Comparison of ENCODE assay signal across 12 mouse cellular contexts in the genomic region with DNA sequence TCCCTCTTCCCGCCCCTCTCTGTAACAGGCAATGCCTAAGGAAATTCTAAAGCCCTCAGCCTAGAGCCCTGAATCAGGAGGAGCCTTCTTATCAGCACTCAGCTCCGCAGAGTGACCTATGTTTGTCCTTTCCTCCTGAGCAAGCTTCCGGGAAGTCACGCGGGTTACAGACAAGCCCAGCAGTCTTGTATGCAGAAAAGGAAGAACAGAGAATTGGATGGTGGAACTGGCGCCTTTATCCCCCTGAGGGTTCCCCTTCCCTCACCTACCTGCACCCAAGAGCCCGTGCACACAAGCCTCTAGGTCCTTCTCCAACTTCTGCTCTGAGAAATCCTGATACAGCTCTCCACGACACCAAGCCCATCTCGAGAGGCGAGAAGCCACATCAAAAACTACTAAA. TPM values are rescaled to one million over a fixed set of nuclear protein-coding genes. Genes with fewer than 3 reads are reported as not detected.
DNase-seq lines count a peak whose midpoint lies in the region; ATAC-seq and TF ChIP-seq lines count a peak whose summit lies in the region.
"Had no signal": no experiment of that assay in that cellular context is flagged by ENCODE, and none has a peak within 500 bp of the region (broad histone marks: within the 10 kb centered on the region; RNA-seq: fewer than 3 reads in every experiment).

No protein-coding gene starts in this region.

- DNase-seq in ES-CJ7 (ENCODE audit: low read depth, low spot score), result peak; percentile 91
- no peak for DNase-seq in liver, embryonic 14.5 days (ENCODE audit: low read depth in 3 of 3, low spot score in 3 of 3)
- no peak for DNase-seq in adrenal gland, postnatal 25 days
- DNase-seq in spleen, postnatal 10 days (ENCODE audit: low spot score in 2 of 2), result no peak
- DNase-seq: cerebellum, adult 9-11 months had no signal

- WGBS in hindbrain, embryonic 16.5 days, result 72% methylated on average over 10 of the region's 10 CpGs
- 64% methylated on average over 10 of the region's 10 CpGs for WGBS in hindbrain, embryonic 12.5 days
- 21% methylated on average over 9 of the region's 10 CpGs for WGBS in liver, embryonic 14.5 days (ENCODE audit: insufficient replicate concordance)

- no peak for TF ChIP-seq POLR2A in bone marrow macrophage, adult 2 months (IDR thresholded peaks at IDR 0.05; ENCODE audit: borderline replicate concordance, low read depth, low read length)

- H3K4me3 ChIP-seq in hindbrain, embryonic 16.5 days (ENCODE audit: low read length), result no peak overlapping the region
- no peak overlapping the region for H3K4me3 ChIP-seq in hindbrain, embryonic 12.5 days
- H3K4me3 ChIP-seq in bone marrow macrophage, adult 2 months (ENCODE audit: insufficient read depth, low read length), result peak overlapping the region; percentile 40
- H3K4me3 ChIP-seq in liver, embryonic 14.5 days (ENCODE audit: insufficient read depth in 1 of 2, low read depth in 2 of 2, low read length in 2 of 2), result no peak overlapping the region

- H3K4me2 ChIP-seq in hindbrain, embryonic 16.5 days (ENCODE audit: low read length), result peak overlapping the region; percentile 35; the same call in 1 of the 2 replicates
- H3K4me2 ChIP-seq in hindbrain, embryonic 12.5 days (replicated peaks), result no peak overlapping the region
- H3K4me2 ChIP-seq in liver, embryonic 14.5 days (ENCODE audit: low read depth), result peak overlapping the region; percentile 23

- no peak overlapping the region for H3K27ac ChIP-seq in hindbrain, embryonic 16.5 days (ENCODE audit: low read depth, low read length)
- H3K27ac ChIP-seq in hindbrain, embryonic 12.5 days, result no peak overlapping the region
- H3K27ac ChIP-seq in bone marrow macrophage, adult 2 months (ENCODE audit: insufficient read depth, low read depth, low read length), result peak overlapping the region; percentile 75
- H3K27ac ChIP-seq in liver, embryonic 14.5 days, result no peak overlapping the region

- no peak overlapping the region for H3K9ac ChIP-seq in hindbrain, embryonic 16.5 days (ENCODE audit: low read depth, low read length)
- no peak overlapping the region for H3K9ac ChIP-seq in hindbrain, embryonic 12.5 days
- H3K9ac ChIP-seq in liver, embryonic 14.5 days (replicated peaks), result no peak overlapping the region; the same call in 1 of the 2 replicates

- no peak for TF ChIP-seq EP300 in liver, embryonic 14.5 days (IDR thresholded peaks at IDR 0.05; ENCODE audit: low read depth)

- no peak for ATAC-seq in hindbrain, embryonic 16.5 days
- ATAC-seq in hindbrain, embryonic 12.5 days (ENCODE audit: low FRiP score), result no peak
- no peak for ATAC-seq in liver, embryonic 14.5 days (ENCODE audit: insufficient read depth)
- ATAC-seq in megakaryocyte-erythroid progenitor cell, adult 5-6 weeks (replicated peaks; ENCODE audit: low FRiP score, low TSS enrichment, poor library complexity, severe bottlenecking), result no peak
- ATAC-seq: forebrain, embryonic 14.5 days; inflammation-experienced regulatory T-cells, adult 6 months; midbrain, embryonic 16.5 days had no signal

- H3K4me1 ChIP-seq in hindbrain, embryonic 16.5 days (ENCODE audit: control insufficient read depth, insufficient read depth, low read depth, low read length), result peaks cover 29% of the 10 kb centered on the region
- peaks cover 39% of the 10 kb centered on the region for H3K4me1 ChIP-seq in hindbrain, embryonic 12.5 days
- peaks cover 31% of the 10 kb centered on the region for H3K4me1 ChIP-seq in bone marrow macrophage, adult 2 months (ENCODE audit: control insufficient read depth, insufficient read depth, low read length)
- H3K4me1 ChIP-seq in liver, embryonic 14.5 days (replicated peaks; ENCODE audit: control insufficient read depth in 2 of 2, insufficient read depth in 2 of 2, low read length in 1 of 2), result peaks cover 3 to 36% of the 10 kb centered on the region in 2 experiments; a peak in 3 of 4 replicates

- no peaks in the 10 kb centered on the region for H3K27me3 ChIP-seq in hindbrain, embryonic 16.5 days (replicated peaks; ENCODE audit: control insufficient read depth, insufficient read depth, low read length)
- H3K27me3 ChIP-seq in hindbrain, embryonic 12.5 days, result no peaks in the 10 kb centered on the region
- no peaks in the 10 kb centered on the region for H3K27me3 ChIP-seq in liver, embryonic 14.5 days (ENCODE audit: control insufficient read depth, insufficient read depth, low read length)

- no peaks in the 10 kb centered on the region for H3K36me3 ChIP-seq in hindbrain, embryonic 16.5 days (ENCODE audit: control insufficient read depth, insufficient read depth, low read length)
- H3K36me3 ChIP-seq in hindbrain, embryonic 12.5 days, result no peaks in the 10 kb centered on the region
- H3K36me3 ChIP-seq in liver, embryonic 14.5 days (replicated peaks; ENCODE audit: control insufficient read depth, insufficient read depth, low read depth), result no peaks in the 10 kb centered on the region

- H3K9me3 ChIP-seq in hindbrain, embryonic 16.5 days (ENCODE audit: control insufficient read depth, low read length), result no peaks in the 10 kb centered on the region
- H3K9me3 ChIP-seq in hindbrain, embryonic 12.5 days (replicated peaks), result no peaks in the 10 kb centered on the region
- no peaks in the 10 kb centered on the region for H3K9me3 ChIP-seq in liver, embryonic 14.5 days (ENCODE audit: control insufficient read depth, low read length)

- no peak for TF ChIP-seq CTCF in bone marrow macrophage, adult 2 months (IDR thresholded peaks at IDR 0.05; ENCODE audit: low read depth, low read length)
- TF ChIP-seq CTCF in liver, embryonic 14.5 days (IDR thresholded peaks at IDR 0.05; ENCODE audit: low read depth), result no peak

RNA-seq across cellular contexts. Expression of gene Got1, which starts 4.0 kb away (rescaled TPM):
- polyA plus RNA-seq in hindbrain, embryonic 16.5 days (2015; fragmentation: Nextera tagmentation; extraction: Ambion mirVana), result 124 and 140 TPM in 2 replicates
- polyA plus RNA-seq in hindbrain, embryonic 12.5 days (2016; fragmentation: Nextera tagmentation; extraction: Ambion mirVana), result 54.9 and 58.5 TPM in 2 replicates
- 49.3 and 53.5 TPM in 2 replicates for polyA plus RNA-seq in bone marrow macrophage, adult 2 months (2012; ENCODE audit: insufficient read depth, insufficient read length, missing spikeins)
- 9.0 and 10.8 TPM in 2 replicates for polyA plus RNA-seq in liver, embryonic 14.5 days (2012; rRNA removed)
- 11.6 and 11.7 TPM in 2 replicates for polyA plus RNA-seq in liver, embryonic 14.5 days (2014; fragmentation: Nextera tagmentation; extraction: Ambion mirVana)
- total RNA-seq in megakaryocyte-erythroid progenitor cell, adult 5-6 weeks (2014; fragmentation: Nextera tagmentation), result 24.4 and 26.2 TPM in 2 replicates
- total RNA-seq in megakaryocyte-erythroid progenitor cell, adult 5-6 weeks (2017), result 15.8 and 18.5 TPM in 2 replicates
- 191 and 315 TPM in 2 replicates for total RNA-seq in adrenal gland, postnatal 25 days (2021)
